Mouse (Mus musculus) left cerebral cortex, adult 18-20 months (tissue): ENCODE data around the gene Plppr3. TPM values are rescaled to one million over a fixed set of nuclear protein-coding genes. Genes with fewer than 3 reads are reported as not detected.
"Not testable (repeated sequence)": the region's sequence is repeated elsewhere in the genome, so short reads cannot be mapped to it uniquely, and the experiment has no call there.

Source experiments
- DNase-seq, 2 experiments: peaks; one replicate each; pipeline ENCODE4 v3.0.0; 2021 to 2022; ENCODE audit warnings: low spot score in 2 of 2, mixed read lengths in 1 of 2
- total RNA-seq, 2 experiments: library from RNA; stranded (reverse); gene quantifications; 2 replicates each; pipeline ENCODE4 v1.2.3; 2021

The Plppr3 gene
- total RNA-seq, 2 experiments from 2014 or later = 55.6 to 58.0 TPM

DNA sequence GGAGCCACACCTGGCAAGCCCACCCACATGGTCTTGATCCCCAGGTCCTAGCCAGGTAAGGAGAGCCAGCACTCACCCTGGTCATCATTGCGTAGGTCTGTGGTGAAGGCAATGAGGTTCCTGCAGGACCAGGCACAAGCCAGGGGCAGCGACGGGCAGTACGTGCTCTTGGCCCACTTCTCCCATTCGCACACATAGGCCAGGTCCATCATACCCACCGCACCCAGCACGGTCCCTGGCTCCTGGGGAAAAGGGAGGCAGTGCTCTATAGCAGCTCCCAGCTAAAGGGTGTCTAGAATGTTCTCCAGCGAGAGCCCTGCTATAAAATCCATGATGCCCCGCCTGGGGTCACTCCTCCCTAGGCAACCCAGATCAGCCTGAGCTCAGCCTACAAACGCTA, 33.0 kb upstream of the Plppr3 start:
- DNase-seq = no peak

DNA sequence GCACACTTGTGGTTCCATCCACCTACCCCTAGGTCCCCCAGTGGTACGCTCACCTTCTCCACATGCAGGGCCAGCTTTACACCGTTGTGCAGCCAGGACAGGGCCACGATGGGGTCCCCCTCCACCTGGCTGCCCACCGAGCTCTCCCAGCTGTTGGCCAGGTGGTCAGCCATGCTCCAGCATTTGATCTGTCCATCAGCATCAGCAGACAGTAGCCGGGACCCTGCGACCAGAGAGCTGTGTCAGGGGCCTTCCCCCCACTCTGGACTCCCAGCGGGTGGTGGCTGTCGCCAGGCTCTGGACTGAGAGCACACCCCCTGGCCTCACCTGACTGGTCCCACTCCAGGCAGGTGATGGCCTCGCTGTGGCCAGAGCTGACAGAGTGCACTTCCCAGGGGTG, 32.3 kb upstream of the Plppr3 start:
- DNase-seq = no peak

DNA sequence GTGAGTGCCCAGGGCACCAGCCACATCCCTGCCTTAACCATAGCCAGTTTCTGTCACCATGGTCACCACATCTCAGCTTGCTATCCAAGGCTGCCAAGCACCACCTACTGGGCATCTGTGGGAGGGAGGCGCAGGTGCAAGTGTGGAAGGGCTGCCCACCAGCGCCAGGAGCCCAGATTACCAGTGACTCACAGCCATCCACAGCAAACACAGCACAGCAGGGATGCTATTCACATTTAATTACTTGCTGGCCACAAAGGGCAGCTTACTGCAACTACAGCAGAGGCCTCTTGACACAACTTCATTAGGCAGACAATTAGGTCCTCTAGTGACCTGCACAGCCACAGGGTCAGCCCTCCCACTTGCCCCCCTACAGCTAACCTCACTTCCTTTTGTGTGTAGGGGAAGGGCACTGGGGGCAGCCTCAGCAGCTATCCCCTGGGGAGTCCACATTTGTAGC, 26.5 kb upstream of the Plppr3 start:
- DNase-seq = peak; percentile 82 to 91

DNA sequence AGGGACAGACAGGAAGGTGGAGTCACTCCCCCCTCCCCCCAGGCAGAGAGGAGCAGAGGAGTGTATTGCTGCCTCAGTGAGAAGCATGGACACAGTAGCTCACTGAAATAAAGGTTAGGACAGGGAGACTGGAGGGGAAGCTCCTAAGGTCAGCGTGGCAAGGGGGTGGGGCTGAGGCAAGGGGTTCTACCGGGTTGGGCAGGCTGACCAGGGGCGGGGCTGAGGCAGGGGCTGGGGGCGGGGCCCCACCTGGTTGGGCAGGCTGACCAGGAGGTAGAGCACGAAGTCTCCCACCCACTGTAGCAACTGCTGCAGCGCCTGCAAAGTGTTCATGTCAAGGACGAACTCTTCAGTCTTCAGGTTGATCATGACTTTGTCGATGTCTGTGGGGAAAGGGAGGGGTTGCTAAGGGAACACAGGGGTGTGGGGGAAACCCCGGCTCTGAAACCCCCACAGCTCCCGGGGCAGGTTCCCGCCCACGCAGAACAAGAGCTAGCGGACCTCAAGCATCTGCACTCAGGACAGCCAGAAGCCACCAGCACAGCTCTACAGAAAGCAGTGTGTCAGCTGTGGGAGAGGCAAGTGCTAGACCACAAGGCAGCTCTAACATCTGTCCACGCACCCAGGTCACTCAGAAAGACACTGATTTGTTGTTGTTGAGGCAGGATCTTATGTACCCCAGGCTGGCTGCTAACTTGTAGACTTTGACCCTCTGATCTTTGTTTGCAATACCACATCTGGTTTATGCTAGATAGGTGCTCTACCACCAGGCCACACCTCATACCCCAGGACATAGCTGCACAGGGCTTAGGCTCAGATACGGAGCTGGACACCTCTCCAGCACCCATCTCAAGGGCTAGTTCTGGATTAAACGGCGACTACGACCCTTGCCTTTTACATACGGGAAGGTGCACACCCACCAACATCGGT, 23.1 kb upstream of the Plppr3 start:
- DNase-seq = no peak

- DNase-seq = no peak
These were observed 22.4 kb upstream of the Plppr3 start for GRCm38 (mm10) chr10:79896814-79897213.

DNA sequence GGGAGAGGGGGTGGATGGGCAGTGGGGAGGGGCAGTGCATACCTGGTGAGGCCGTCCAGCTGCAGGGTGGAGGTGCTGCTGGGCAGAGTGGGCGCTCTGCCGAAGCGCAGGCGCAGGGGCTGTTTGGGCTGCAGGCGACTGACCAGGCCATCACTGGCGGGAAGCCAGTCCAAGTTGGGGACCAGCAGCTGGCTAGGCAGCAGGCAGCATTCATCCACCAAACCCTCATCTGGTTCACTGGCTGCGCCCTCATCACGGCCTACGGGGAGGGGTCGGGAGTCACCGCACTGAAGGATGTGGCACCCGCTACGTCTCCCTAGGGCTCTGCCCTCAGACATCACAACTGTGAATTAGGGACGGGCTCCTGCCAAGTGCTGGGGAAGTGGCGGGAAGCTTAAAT, 21.9 kb upstream of the Plppr3 start:
- no peak for DNase-seq

DNA sequence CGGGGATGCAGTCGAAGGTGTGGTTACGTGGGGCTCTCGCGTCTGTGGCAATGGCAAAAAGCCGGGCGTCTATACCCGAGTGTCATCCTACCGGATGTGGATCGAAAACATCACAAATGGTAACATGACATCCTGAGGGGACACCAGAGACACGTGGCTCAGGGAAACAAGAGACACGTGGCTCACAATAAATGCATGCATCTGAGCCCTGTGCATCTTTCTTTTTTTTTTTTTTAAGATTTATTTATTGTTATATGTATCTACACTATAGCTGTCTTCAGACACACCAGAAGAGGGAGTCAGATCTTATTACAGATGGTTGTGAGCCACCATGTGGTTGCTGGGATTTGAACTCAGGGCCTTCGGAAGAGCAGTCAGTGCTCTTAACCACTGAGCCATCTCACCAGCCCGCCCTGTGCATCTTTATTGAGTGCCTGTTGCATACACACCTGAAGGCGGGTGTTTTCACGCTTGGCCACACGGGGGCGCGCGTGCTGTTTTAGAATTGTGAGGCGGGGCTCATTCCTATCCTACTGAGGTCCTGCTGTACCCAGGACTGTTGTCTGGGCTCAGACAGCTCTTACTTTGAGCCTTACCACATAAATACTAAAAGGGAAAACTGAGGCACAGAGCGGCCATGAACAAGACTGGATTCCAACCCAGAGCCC, 18.2 kb upstream of the Plppr3 start:
- DNase-seq = peak; percentile 78 to 85

DNA sequence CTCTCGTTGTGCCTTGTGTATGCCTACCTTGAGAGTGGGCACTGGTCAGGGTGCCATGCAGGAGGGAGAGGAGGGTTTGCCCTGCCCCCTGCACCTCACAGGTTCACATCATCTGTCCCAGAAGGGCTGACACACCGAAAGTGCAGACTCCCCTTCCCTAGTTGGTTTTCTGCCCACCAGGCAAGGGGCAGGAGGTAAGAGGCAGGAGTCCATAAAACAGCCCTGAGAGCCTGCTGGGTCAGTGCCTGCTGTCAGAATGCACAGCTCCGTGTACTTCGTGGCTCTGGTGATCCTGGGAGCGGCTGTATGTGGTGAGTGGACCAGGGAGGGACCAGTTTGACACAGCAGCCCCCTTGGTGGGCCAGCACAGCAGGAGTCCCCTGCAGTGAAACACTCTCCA, 16.2 kb upstream of the Plppr3 start, which contains the start of gene Cfd:
TSS of gene Cfd (plus strand) at position 184 of the 400 bp plus-strand sequence.
- DNase-seq = no peak

GRCm38 (mm10) chr10:79889386-79889785, 15.0 kb upstream of the Plppr3 start:
- DNase-seq = no peak

DNA sequence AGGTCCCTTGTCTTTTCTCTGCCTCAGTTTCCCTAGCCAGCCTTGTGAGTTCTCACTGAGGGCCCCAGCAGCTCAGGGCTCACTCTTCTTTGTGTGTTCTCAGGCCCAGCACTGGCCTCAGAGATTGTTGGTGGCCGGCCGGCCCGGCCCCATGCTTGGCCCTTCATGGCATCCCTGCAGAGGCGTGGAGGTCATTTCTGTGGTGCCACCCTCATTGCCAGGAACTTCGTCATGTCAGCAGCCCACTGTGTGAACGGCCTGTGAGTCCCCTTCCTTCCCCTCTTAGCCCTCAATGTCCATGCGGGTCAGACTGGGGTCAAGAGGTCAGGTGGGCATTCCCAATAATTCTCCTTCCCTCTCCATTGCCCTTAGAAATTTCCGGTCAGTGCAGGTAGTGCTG, 12.2 kb upstream of the Plppr3 start:
- no peak for DNase-seq

- no peak for DNase-seq
These were observed 11.6 kb upstream of the Plppr3 start, which contains the start of gene Elane for GRCm38 (mm10) chr10:79886054-79886453. Gene Elane (plus strand): TSS chr10:79886247.

DNA sequence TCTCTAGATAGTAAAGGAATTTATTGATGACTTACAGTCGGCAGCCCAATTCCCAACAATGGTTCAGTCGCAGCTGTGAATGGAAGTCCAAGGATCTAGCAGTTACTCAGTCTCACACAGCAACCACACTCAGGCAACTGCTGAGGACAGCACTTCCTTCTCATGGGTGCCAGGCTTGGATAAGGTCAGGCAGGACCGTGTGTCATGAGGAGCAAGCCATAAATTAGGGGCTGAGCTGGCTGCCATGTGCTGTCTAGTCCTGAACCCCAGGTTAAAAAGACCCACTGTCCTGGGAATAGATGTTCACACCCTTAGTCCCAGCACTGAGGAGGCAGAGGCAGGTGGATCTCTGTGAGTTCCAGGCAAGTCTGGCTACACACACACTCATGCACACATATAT, 10.5 kb upstream of the Plppr3 start:
- not testable (repeated sequence) for DNase-seq

DNA sequence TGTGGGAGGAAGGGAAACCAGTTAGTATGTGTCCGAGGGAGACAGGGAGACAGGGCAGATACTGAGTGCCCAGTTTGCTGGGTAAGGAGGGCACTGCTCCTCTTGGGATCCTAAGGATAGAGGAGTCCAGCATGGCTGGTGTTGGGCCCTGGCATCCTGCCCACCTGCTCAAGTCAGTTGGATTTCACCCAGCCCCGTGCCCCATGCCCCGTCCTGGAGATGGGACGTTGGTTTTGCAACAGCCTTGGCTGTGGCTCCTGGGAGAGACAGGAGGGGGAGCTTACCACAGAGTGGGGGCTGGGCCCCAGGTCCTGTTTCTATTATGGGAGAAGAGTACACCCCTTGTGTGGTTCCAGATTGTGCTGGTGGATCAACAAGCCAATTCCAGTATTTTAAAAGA, 10.0 kb upstream of the Plppr3 start:
- DNase-seq = no peak

- peak; percentile 79 to 87 for DNase-seq
These were observed 9.1 kb upstream of the Plppr3 start for GRCm38 (mm10) chr10:79883297-79884084.

DNA sequence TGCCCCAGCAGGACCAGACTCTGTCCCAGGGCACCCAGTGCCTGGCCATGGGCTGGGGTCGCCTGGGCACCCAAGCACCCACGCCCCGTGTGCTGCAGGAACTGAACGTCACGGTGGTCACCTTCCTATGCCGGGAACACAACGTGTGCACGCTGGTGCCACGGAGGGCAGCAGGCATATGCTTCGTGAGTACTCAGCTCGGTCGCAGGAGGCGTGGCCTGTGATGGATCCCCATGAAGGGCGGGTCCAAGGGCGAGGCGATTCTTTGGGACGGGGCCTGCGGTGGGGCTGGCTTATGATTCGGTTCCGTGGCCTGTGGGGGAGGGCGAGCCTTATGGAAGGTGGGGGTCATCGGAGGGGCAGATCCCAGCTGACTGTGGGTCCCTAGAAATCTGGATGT, 7.5 kb upstream of the Plppr3 start:
- DNase-seq = no peak

- no peak for DNase-seq
These were observed 6.3 kb upstream of the Plppr3 start for GRCm38 (mm10) chr10:79880721-79881120.

DNA sequence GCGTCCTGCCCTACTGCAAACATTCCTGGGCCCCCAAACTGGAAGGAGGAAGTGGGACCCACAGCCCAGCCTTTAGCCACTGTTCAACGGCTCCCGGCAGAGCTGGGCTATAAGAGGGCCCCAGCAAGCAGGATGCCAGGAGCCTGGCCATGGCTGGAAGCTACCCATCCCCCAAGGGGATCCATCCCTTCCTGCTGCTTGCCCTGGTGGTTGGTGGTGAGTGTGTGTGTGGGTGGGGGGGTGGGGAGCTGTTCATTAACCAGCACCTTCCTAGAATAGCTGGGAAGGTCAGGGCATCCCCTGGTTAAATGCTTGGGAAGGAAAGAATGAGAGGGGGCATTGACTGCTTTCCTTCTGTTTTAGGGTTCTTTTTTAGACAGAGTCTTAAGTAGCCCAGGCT, 5.1 kb upstream of the Plppr3 start:
- no peak for DNase-seq

- DNase-seq = no peak
These were observed 3.3 kb upstream of the Plppr3 start for GRCm38 (mm10) chr10:79877757-79878156.

DNA sequence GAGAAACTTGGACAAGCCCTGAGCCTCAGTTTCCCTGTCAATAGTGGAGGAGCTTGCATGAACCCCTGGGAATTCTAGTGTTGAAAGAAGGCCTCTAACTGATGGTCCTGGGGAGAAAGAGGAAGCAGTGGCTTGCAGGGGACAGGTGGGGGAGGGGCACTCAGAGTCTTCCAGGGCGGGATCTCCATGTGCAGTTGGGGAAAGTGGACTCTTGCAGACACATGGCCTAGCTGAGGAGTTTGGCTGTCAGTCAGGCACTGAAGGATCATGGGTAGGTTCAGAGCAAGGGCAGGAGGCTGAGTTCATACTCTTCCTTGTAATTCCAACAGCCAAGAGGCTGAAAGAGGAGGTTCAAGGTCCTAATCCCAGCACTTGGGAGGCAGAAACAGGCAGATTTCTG, 2.7 kb upstream of the Plppr3 start:
- DNase-seq = no peak

DNA sequence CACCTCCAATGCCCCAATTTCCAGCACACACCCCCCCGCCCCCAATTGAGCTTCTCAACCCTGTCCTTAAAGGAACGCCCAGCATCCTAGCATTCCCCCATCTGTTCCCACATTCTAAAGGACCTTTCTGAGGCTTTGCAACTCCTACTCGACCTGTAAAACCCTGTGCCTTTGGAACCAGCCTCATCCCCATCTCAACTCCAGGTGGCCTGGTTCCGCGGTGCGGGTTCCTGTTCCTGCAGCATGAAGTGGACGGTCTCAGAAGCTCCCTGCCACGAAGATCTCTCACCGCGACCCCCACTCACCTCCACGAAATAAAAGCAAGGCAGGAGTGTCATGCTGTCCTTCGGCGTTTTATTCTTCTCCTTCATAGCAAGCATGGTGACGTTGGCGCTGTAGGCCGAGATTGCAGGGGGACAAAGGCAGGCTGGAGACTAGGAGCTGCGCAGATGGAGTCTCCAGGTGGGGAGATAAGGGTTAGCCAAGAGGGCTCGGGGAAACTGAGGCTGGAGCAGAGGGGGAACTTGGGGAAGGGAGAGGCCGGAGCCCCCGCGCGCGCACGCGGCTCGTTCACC, 632 bp downstream of the Plppr3 start:
- DNase-seq = no peak

DNA sequence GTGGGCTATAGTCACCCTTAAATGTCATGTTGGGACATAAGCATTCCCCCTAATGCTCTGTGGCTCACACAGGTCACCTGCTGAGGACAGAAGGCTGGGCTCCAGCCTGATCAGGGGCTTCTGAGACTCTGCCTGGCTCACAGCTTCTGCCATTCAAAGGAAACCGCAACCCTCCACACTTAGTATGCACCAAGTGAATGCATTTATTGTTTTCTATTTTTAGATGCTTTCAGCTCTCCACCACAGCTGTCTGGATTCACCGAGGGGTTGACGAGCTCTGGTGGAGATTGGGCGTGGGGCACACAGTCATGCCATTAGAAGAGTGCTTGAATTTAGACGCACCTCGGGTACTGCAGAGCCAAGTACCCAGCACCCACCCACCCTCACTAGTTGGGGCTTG, 1.1 kb downstream of the Plppr3 start:
- DNase-seq = no peak
